Mouse (Mus musculus) heart, embryonic 11.5 days (tissue): Measurements from ENCODE around the gene Prss53. TPM values are rescaled to one million over a fixed set of nuclear protein-coding genes. Genes with fewer than 3 reads are reported as not detected.
"Not testable (repeated sequence)": the region's sequence is repeated elsewhere in the genome, so short reads cannot be mapped to it uniquely, and the experiment has no call there.

Experiments
- ATAC-seq: fragments of 200-750 bp; cut with Nextera tagmentation; replicated peaks from 2 replicates; pipeline ENCODE4 v1.8.0; 2017; ENCODE audit warnings: moderate library complexity; ENCODE audit not compliant: insufficient number of reproducible peaks, low FRiP score, low TSS enrichment
- H3K27ac ChIP-seq: fragments of 300-500 bp; sonication (generic); 2 replicates; pipeline ENCODE4 v1.5.1; 2014; ENCODE audit warnings: mild to moderate bottlenecking, low read depth, low read length
- H3K27me3 ChIP-seq: fragments of 300-500 bp; sonication (generic); 2 replicates; pipeline ENCODE4 v1.6.1; 2014; ENCODE audit warnings: mild to moderate bottlenecking, low read length, mixed read lengths; ENCODE audit not compliant: control insufficient read depth, insufficient read depth
- H3K36me3 ChIP-seq: fragments of 300-500 bp; sonication (generic); 2 replicates; pipeline ENCODE4 v1.6.1; 2014; ENCODE audit warnings: mild to moderate bottlenecking, low read length, moderate library complexity, mixed read lengths; ENCODE audit not compliant: control insufficient read depth, insufficient read depth
- H3K4me1 ChIP-seq: fragments of 300-500 bp; sonication (generic); 2 replicates; pipeline ENCODE4 v1.6.1; 2014; ENCODE audit warnings: low read length; ENCODE audit not compliant: control insufficient read depth, insufficient read depth
- H3K4me2 ChIP-seq: fragments of 300-500 bp; sonication (generic); 2 replicates; pipeline ENCODE4 v1.6.1; 2014; ENCODE audit warnings: mild to moderate bottlenecking, moderate library complexity
- H3K4me3 ChIP-seq: fragments of 300-500 bp; sonication (generic); 2 replicates; pipeline ENCODE4 v1.5.1; 2014; ENCODE audit warnings: low read depth, low read length
- H3K9ac ChIP-seq: fragments of 300-500 bp; sonication (generic); 2 replicates; pipeline ENCODE4 v1.6.1; 2014; ENCODE audit warnings: mild to moderate bottlenecking, low read depth, low read length, moderate library complexity
- H3K9me3 ChIP-seq: fragments of 300-500 bp; sonication (generic); replicated peaks from 2 replicates; pipeline ENCODE4 v1.6.1; 2016; ENCODE audit warnings: low read length; ENCODE audit not compliant: control insufficient read depth
- WGBS: fragments of 180-500 bp; shearing (Covaris S2); extraction: QIAGEN DNeasy Blood & Tissue Kit; methylation state at CpG from one replicate; pipeline ENCODE4 v1.1.7; 2014; ENCODE audit not compliant: insufficient replicate concordance; 5-methylcytosine and 5-hydroxymethylcytosine counted together
- polyA plus RNA-seq: library from polyadenylated mRNA; unstranded; fragments of >200 nt; fragmentation: Nextera tagmentation; extraction: Ambion mirVana; gene quantifications from 2 replicates; pipeline ENCODE4 v1.2.1, GENCODE M21; 2014

Prss53 gene
- polyA plus RNA-seq, 1 experiment from 2014 or later: 0.90 TPM

GRCm38 (mm10) chr7:127903971-127904796, 13.4 kb upstream of the Prss53 start, which contains the start of gene Bckdk:
Gene Bckdk, plus strand, starts transcription at chr7:127904082.
- WGBS: 7% methylated on average over 38 of the region's 38 CpGs
- H3K36me3 ChIP-seq: peaks cover 31% of the 10 kb centered on the region
- peak within 1 kb of the TSS; percentile 87 for H3K27ac ChIP-seq
- ATAC-seq: peak; percentile 73
- peak within 1 kb of the TSS; percentile 96 for H3K9ac ChIP-seq
- peak within 1 kb of the TSS; percentile 86 for H3K4me3 ChIP-seq
- H3K4me2 ChIP-seq: peak within 1 kb of the TSS; percentile 89
- H3K4me1 ChIP-seq: peaks cover 9% of the 10 kb centered on the region
- no peaks in the 10 kb centered on the region for H3K9me3 ChIP-seq
- H3K27me3 ChIP-seq: no peaks in the 10 kb centered on the region

GRCm38 (mm10) chr7:127901772-127902171, 11.0 kb upstream of the Prss53 start:
- H3K4me2 ChIP-seq: no peak overlapping the region
- H3K9me3 ChIP-seq: no peaks in the 10 kb centered on the region
- no peak overlapping the region for H3K9ac ChIP-seq
- no peak overlapping the region for H3K27ac ChIP-seq
- H3K4me1 ChIP-seq: peaks cover 9% of the 10 kb centered on the region
- H3K27me3 ChIP-seq: no peaks in the 10 kb centered on the region
- no peak overlapping the region for H3K4me3 ChIP-seq
- peaks cover 10% of the 10 kb centered on the region for H3K36me3 ChIP-seq
- no peak for ATAC-seq
- WGBS: 64% methylated on average over 2 of the region's 2 CpGs

- WGBS: 31% methylated on average over 7 of the region's 7 CpGs
- H3K4me3 ChIP-seq: no peak overlapping the region
These were observed 9.2 kb upstream of the Prss53 start for GRCm38 (mm10) chr7:127899997-127900396.

GRCm38 (mm10) chr7:127898179-127898956, 7.6 kb upstream of the Prss53 start:
- ATAC-seq: no peak

More at GRCm38 (mm10) chr7:127899997-127900396, 9.2 kb upstream of the Prss53 start:
- Histone ChIP-seq H3K27ac (no peak overlapping the region), H3K9me3 (no peaks in the 10 kb centered on the region), H3K4me1 (peaks cover 9% of the 10 kb centered on the region), H3K9ac (no peak overlapping the region), H3K4me2 (no peak overlapping the region), H3K36me3 (no peaks in the 10 kb centered on the region), H3K27me3 (no peaks in the 10 kb centered on the region)
- ATAC-seq: no peak

GRCm38 (mm10) chr7:127897542-127897941, 6.8 kb upstream of the Prss53 start:
- Histone ChIP-seq H3K4me2 (no peak overlapping the region), H3K27ac (no peak overlapping the region), H3K27me3 (no peaks in the 10 kb centered on the region), H3K9ac (no peak overlapping the region), H3K36me3 (no peaks in the 10 kb centered on the region), H3K4me1 (peaks cover 10% of the 10 kb centered on the region; the same call in 1 of the 2 replicates), H3K4me3 (no peak overlapping the region), H3K9me3 (no peaks in the 10 kb centered on the region)
- no peak for ATAC-seq
- WGBS: 83% methylated on average over 7 of the region's 7 CpGs

More at GRCm38 (mm10) chr7:127898179-127898956, 7.6 kb upstream of the Prss53 start:
- no peaks in the 10 kb centered on the region for H3K9me3 ChIP-seq
- H3K27ac ChIP-seq: no peak overlapping the region
- no peak overlapping the region for H3K9ac ChIP-seq
- no peaks in the 10 kb centered on the region for H3K27me3 ChIP-seq
- H3K4me3 ChIP-seq: no peak overlapping the region
- WGBS: 31% methylated on average over 10 of the region's 10 CpGs
- no peak overlapping the region for H3K4me2 ChIP-seq
- no peaks in the 10 kb centered on the region for H3K36me3 ChIP-seq
- peaks cover 10% of the 10 kb centered on the region; the same call in 1 of the 2 replicates for H3K4me1 ChIP-seq

GRCm38 (mm10) chr7:127896384-127896783, 5.6 kb upstream of the Prss53 start:
- H3K9ac ChIP-seq: no peak overlapping the region

GRCm38 (mm10) chr7:127895891-127896290, 5.1 kb upstream of the Prss53 start:
- H3K4me3 ChIP-seq, H3K9me3 ChIP-seq, H3K9ac ChIP-seq, ATAC-seq, H3K27me3 ChIP-seq, H3K4me1 ChIP-seq, H3K27ac ChIP-seq, H3K36me3 ChIP-seq: not testable (repeated sequence)
- WGBS: 62% methylated on average over 7 of the region's 7 CpGs
- peak overlapping the region; percentile 92 for H3K4me2 ChIP-seq

More at GRCm38 (mm10) chr7:127896384-127896783, 5.6 kb upstream of the Prss53 start:
- peaks cover 10% of the 10 kb centered on the region; the same call in 1 of the 2 replicates for H3K4me1 ChIP-seq
- H3K27ac ChIP-seq: no peak overlapping the region
- no peak overlapping the region for H3K4me2 ChIP-seq
- no peak overlapping the region for H3K4me3 ChIP-seq
- no peak for ATAC-seq
- no peaks in the 10 kb centered on the region for H3K9me3 ChIP-seq
- no peaks in the 10 kb centered on the region for H3K27me3 ChIP-seq
- H3K36me3 ChIP-seq: no peaks in the 10 kb centered on the region
- WGBS: 53% methylated on average over 13 of the region's 13 CpGs

GRCm38 (mm10) chr7:127895442-127895841, 4.7 kb upstream of the Prss53 start, which contains the start of the genes Gm21974 and Vkorc1:
Gene Gm21974, minus strand, starts transcription at chr7:127895454.
Gene Vkorc1, minus strand, starts transcription at chr7:127895617.
- H3K4me3 ChIP-seq: peak within 1 kb of the TSS; percentile 56
- ATAC-seq: peak; percentile 93
- peak within 1 kb of the TSS; percentile 84 for H3K27ac ChIP-seq
- peak within 1 kb of the TSS; percentile 92 for H3K4me2 ChIP-seq
- peak within 1 kb of the TSS; percentile 73 for H3K9ac ChIP-seq
- peaks cover 10% of the 10 kb centered on the region; the same call in 1 of the 2 replicates for H3K4me1 ChIP-seq
- 0% methylated on average over 26 of the region's 26 CpGs for WGBS
- H3K36me3 ChIP-seq: no peaks in the 10 kb centered on the region
- H3K9me3 ChIP-seq: no peaks in the 10 kb centered on the region
- no peaks in the 10 kb centered on the region for H3K27me3 ChIP-seq
